Mouse (Mus musculus) adrenal gland, postnatal 25 days (tissue): ENCODE data around the gene Dlg2. TPM values are rescaled to one million over a fixed set of nuclear protein-coding genes. Genes with fewer than 3 reads are reported as not detected.

Experiments used
- DNase-seq: peaks from one replicate; pipeline ENCODE4 v3.0.0; 2021; ENCODE audit warnings: mixed read lengths
- total RNA-seq: library from RNA; stranded (reverse); gene quantifications from 2 replicates; pipeline ENCODE4 v1.2.3, GENCODE M21; 2021

Dlg2 gene
- total RNA-seq, 1 experiment from 2014 or later, result 148 TPM

DNA sequence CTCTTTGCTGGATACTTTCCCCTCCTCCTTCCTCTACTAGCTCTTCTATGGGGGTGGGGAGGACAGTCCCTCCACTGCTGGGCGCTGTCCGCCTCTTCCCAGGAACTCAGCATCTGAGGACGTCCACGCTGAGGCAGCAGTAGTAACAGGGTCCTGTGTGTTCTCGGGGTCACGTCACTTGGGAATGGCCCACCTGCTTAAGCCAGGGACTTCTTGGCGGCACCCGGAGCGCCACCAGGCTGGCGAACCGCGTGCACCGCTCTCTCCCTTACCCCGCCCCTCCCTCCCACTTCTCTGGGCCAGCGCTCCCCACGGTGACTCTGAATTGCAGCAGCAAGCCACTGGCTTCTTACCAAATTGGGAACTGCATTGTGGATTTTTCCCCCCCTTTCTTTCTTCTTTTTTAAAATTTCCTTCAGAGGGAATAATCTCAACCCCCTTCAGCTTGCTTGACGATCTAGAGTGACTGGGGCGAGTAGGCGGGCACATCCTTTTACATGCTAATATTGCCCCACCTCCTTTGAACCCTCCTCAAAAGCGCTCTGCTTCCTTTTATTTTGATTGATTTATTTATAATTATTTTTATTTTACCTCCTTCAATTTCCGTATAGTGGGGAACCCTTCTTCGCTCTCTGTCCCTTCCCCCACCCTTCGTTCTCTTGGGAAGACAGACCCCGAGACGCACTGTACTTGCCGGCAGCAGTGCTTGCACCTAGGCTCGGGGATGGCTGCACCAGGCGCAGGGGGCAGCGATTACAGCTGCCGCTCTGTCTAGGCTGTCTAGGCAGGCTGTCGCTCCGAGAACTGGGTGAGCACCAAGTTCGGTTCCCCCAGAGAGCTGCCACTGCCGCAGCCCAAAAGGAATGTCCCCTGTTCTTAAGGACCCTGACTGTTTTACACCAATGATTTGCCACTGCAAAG is 785.8 kb downstream of the Dlg2 start:
- DNase-seq, result no peak

DNA sequence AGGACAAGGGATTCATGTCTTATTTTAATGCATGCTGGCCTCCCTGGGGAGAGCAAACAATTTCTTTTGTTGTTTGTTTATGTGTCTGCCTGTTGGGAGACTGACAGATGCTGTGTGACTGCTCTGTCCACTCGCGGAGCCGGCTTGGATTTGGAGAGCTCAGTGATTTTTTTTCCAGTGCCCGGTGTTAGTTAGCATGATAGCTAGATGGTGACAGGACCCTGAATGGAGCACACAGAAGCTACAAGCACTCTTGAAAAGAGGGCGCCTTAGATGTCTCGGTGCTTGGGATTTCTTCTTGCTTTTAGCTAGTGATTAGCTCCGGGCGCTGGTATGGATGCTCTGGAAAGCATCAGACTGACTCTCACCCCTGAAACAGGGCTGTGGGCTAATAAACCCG is 786.5 kb downstream of the Dlg2 start:
- DNase-seq, result no peak

DNA sequence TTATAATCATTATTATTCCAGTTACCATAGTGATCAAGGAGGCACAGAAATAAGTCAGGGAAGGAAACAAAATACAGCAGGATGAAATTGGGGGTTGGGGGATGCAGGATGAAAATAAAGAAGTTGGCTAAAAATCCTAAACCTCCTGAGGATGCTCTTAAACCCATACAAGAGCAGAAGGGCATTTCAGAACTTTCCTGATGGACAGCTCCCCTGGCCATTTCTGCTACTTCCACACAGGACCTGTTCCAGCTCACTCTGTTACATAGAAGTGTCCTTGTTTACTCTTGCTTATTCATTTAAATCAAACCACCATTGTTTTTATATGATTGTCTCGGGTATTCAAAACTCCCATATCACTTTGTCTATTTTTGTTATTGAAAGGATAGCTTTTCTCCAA is 791.3 kb downstream of the Dlg2 start:
- peak; percentile 36 for DNase-seq

DNA sequence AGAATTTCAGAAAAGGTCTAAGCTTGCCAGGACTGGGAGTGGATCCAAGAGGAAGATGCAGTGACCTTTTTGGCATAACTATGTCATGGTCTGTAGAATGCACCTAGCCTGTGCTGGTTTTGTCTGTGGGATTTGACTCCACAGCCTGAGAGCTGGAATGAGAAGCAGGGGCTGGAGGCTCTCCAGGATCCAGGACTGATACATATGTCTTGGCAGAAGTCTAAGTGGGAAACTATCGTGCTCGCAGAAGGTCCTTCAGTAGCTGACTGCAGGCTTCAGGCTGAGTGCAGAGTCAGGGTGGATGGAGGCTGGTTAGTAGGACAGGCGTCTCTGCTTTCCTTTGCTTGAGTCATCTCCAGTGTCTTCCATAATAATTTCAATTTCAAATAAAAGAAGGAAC is 807.7 kb downstream of the Dlg2 start:
- DNase-seq, result no peak

DNA sequence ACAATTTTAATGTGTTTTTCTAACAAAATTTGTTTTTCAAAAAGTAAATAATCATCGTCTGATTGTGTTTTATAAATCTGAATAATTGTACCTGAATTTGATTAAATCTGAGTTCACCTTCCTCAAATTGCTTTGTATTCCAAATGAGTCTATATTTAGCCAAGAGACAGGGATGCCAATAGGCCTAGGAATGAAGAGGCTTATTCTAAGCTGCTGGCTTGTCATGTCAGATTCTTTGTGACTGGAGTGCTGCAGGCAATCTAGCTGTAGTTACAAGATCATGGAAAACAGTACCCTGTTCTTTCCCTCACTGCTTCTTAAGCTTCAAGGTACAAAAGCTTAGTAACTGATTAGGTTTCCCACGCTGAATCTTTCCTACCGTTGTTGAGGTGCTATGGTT is 811.9 kb downstream of the Dlg2 start:
- DNase-seq, result no peak

DNA sequence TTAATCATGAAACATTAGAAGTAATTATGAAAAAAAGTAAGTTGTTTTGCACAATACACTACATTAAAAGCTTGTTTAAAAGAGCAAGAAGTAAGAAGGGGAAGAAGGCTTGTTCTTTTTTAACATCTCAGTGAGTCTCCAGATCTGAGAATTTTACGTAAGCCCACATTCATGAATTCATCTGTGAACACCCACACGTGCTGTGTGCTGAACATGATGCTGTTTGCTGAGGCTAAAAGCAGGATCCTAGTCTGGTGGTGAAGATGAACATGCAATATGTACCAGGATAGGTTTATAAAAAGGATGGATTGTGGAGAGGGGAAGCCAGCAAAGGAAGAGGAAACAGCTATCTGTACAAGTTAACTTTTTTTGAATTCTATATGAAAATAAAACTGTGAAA is 819.7 kb downstream of the Dlg2 start:
- DNase-seq, result no peak

DNA sequence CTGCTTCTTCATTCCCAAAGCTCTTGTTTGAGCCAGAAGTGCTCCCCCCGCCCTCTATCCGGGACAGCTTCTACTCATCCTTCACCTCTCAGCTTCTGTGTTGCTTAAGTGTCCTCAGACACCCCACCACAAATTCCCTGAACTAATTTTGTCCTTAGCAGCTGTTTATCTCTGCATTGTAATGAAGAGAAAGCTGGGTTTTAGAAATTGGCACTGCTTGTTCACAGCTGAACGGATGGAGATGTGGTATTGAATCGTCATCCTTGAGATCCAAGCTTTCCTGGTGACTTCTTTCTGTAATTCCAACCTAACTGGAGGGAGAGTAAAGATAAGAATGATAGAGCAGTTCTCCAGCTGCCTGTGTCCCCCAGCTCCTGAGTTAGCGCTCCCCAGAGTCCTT is 834.7 kb downstream of the Dlg2 start:
- no peak for DNase-seq

DNA sequence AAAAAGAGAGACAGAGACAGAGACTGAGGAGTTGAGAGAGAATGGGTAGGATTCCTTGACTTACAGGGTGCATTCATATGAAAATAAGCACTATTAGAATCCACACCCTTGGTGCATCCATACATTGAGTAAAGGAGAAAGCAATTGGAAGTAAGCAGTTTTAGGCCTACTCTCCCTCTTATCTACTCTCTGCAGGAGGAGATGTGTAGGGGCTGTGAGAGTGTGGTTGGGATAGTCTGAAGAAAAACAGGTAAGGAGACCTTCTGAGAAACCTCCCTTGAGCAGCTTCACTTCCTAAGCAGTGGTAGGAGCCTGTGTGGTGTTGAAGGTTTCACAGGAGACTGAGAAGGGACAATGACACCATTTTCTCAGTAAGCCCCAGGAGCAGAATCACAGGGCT is 868.6 kb downstream of the Dlg2 start:
- DNase-seq, result no peak

DNA sequence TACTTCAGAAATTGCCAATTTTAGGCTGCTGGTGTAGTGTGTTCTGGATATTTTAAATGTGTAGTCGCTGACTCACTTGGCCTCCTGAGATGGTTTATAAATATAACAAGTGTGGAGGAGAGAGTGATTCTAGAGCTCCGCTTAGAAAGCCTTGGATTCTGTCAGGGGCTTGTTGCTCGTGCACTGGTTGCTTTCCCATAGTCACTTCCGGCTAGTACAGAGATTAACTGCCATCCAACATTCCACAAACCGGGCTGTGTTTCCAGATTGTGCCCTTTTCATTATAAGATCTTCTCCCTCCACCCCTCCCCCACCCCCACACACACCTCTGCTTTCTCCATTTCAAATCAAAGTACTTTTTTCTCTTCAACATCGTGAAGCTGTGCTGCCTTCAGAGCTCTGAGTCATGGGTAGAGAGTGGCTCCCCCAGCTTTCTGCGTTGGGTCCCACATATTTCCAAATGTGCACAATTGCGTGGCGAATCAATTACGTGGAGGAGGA is 893.4 kb downstream of the Dlg2 start:
- no peak for DNase-seq

DNA sequence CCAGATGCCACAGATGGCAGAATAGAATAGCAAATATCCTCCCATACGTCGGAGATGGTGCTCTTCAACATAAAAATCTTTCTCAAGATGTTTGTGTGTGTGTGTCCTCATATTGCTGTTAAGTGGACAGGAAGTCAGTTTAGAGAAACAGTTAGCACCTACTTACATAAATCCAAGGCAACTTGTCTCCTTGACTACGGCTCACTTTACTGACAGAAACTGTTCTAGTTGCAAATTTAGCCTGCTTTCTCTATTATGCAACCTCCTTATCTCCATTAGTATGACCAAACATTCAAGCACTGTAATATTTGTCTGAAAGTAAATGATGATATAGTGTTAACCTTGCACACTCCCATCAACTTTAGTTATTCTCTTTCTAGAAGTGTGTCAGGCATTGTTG is 905.8 kb downstream of the Dlg2 start:
- DNase-seq, result no peak

DNA sequence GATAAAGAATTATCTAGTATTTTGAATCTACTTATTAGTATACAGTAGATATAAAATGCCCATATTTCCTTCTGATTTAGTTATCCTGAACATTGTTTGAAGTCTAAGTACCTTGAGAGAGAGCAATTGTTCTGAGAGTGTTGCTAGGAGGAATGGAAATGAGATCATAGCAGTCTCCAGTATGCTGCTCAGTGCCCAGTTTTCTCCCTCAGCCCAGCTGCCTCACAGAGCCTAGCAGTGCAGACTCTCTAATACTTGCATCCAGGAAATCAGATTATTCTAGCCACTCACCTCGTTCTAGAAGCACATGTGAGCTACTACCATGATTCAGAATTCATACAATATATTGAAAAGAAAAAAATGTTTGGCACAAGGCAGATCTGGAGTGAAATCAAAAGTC is 907.4 kb downstream of the Dlg2 start:
- no peak for DNase-seq

DNA sequence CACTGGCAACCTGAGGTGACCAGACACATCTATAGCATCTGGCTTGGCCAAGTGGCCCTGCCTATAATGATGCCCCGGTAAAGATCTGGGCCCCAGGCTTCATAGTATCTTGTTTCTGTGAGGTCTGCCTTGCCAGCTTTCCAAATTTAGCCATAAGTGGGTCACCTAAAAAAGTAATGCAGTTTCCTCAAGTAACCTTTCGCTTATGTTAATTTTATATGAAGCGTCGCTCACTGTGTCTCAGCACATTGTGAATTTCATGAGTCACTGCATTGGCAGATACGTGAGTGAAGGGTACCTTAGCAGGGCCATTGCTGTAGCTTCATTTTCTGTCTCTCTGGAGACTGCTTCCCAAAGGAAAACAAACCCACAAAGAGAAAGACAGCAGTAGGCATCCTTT is 912.8 kb downstream of the Dlg2 start:
- no peak for DNase-seq

DNA sequence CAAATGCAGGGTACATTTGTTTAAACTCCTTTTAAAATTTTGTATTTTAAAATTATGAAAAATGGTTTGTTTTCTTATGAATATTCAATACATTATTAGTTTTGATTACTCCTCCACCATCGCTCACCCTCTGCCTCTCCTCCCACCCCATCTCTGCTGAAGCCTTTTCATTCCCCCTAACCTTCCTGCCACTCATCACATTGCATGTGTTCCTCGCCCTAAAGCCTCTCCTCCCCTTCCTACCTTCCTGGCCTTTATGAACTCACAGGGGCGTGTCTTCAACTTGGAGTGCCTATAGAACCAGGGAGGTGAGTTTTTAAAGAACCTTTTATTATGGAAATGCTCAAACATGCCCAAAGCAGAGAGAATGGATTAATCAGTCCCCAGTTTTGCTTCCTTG is 921.4 kb downstream of the Dlg2 start:
- DNase-seq, result no peak

DNA sequence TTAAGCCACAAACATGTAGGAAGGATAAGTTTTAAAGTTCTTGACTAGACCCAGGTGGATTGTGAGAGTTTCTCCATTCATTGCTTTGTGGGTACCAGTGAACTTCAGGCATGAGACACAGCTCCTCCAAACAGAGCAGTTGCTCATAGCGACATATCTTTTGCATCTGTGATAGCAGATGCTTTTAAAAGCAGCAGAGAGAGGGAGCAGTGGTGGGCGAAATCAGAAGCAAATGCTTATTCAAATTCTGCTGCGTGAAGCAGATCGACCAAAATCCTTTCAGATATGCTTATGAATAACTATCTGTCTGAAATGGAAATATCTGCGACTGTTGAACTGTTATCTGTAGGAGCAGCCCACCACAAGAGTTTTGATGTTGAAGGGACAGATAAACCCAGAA is 935.6 kb downstream of the Dlg2 start:
- no peak for DNase-seq

DNA sequence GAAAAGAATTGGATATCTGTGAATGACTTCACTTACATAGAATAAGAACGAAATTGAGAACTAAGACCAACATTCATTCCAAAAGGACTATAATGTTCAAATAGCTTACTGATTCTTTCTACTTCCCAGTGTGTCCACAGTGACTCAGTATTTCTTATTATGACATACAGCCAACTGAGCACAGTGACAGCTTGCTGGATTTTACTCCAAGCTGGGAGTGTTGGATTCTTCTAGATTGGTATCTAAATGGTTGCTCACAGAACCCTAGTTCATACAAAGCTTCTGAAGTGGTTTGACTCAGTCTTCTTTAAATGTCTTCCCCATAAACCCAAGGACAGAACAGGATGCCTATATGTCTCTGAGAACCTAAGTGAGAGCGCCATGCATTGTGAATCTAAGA is 937.7 kb downstream of the Dlg2 start:
- DNase-seq, result no peak

DNA sequence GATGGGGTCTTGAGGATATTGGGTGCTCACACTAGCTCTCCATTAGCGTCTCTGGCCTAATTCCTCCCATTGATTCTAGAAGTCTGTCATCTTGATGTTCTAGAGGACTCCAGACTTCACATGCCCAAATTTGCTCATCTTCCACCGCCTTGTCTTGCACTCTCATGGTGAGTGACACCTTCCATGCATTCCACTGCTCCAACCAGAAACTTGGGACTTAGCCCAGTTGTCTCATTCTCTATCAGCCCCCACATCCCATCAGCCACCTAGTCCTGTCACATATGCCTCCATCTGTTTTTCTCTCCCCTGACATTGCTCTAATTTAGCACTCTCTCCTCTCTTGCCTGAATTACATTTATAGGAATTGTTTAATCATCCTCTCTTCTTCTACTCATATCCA is 938.3 kb downstream of the Dlg2 start:
- no peak for DNase-seq

DNA sequence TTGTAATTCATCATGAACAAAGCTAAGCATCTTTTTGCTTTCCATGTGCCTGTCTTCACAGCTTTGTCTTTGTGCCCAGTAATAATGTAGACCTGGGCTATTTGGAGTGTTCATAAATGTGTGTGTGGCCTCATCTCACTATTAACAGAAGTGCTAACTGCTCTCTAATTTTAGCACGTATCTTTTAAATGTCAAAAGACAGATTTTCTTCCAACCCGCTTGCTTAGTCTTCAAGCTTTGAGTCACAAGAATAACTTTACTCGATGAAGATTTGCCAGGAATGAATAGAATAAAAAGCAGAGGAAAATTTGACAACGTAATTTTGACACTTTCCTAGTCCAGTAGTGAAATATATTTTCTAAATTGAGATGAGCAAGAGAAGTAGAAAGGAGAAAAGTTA is 943.7 kb downstream of the Dlg2 start:
- DNase-seq, result no peak

DNA sequence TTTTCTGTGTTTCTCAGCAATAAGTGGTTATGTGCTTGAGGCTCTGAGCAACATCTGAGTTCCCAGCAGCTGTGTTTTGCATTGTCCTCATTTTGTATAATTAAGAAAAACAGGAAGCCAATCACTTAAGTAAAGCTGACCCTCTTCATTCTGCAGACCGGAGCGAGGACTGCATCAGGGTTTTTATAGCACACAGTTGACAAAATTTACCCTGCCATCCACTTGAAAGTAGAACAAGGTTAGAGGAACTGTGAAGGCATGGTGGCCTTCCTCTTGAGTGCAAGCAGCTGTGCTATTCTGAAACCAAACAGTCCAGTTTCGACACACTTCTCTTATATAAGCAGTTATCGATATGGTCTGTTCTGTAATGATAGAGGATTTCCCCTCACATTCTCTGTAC is 947.3 kb downstream of the Dlg2 start:
- no peak for DNase-seq

DNA sequence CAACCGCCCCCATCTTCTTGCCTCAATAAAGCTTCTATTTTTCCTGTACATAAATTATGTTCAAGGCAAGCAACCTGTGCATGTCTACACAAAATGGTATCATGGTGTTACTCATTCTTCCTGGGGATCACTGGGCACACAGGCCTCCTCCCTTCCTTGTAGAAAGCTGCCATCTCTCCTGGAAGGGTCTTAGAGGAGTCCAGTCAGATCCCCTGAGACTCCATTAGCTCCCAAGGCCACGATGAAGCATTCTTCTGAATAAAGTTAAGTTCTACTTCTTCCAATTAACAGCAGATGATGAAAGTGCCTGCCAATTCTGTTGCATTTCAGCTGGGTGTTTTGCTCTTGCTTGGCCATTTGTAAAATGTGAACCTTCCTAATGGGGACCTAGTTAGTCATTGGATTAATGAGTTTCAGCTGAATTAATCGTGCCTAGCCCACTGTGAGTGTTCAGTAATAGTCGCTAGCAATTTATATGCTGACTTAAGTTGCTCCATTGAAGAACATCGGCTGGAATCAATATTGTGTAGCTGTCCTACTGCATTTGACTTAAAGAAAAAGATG is 953.3 kb downstream of the Dlg2 start:
- DNase-seq, result no peak

DNA sequence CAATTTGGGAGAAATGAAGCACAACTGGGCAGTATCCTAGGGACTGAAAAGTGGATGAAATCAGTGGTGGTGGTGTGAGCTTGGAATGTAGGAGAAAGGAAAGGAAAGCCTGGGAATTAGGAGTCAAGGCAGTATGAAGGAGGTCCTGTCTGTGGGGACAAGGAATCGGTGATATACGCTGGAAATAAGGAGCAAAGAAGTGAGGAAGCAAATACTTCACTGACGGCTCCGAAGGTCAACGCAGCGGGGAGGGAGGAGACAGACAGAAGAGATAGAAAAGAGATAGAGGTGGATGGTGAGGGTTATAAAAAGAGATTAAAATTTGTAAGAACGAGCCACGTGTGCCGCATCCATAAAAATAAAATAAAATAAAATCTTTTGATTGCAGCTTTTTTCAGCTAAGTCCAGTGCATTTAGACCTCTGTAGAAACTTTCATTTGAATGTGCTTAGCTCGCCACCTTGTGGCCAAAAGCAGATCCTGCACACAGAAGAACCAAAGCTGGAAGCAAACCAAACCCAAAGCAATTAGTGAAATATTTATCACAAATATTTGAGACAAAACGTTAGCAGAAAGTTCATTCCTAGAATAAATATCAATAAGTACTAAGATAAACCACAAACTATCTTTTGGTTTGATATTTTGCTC is 955.2 kb downstream of the Dlg2 start:
- DNase-seq, result peak; percentile 55

DNA sequence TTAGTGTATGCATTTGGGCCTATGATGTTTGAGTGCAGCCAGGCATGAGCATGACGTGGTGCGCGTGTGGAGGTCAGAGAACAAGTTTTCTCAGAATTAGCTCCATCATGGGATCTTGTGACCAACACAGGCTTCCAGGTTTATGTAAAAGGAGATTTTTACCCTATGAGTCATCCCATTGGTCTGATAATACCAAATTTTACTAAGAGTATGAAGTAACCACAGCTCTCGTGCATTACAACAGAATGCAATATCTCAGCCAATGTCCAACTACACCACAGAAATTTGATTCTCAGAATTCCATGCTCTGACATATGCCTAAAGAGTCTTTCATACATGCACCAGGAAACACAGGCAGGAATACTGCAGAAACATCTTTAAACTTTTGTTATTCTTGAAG is 956.1 kb downstream of the Dlg2 start:
- DNase-seq, result no peak

DNA sequence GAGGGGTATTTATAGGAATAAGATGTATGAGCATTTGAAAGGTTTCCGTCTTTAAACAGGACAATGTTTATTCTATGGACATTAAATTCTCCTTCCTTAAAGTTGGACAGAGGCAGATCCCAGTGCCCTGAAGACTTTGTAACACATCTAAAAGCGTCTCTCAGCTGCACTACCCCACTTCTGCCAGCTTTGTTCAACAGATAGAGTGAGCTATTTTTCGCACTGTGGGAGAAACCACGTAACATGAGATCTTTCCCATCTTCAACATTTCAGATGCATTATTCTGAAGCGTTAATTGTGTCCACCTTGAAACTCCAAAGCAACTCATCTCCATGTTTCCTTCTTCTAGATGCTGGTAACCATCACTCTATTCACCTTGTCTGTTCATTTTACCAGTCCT is 958.3 kb downstream of the Dlg2 start:
- no peak for DNase-seq

DNA sequence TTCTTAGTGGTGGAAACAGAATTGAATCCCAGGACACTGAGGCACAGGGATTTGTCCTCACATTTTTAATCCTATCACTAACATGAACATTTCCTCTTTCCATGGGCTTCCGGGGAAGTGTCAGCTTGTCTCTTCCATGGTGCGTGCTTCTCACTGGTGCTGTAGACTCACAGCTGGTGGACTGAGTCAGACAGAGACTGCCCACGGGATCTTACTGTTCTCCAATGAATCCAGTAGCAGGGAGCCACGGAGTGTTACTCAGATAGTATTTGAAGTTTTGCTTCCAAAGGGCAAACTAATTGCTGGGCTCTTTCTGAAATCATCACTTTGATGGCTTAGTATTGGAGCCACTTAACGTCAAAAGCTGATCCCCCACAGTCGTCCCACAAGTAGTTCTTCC is 963.9 kb downstream of the Dlg2 start:
- no peak for DNase-seq
